Mouse (Mus musculus) ES-E14 (cell line): ENCODE measurements around the gene Oprd1. TPM values are rescaled to one million over a fixed set of nuclear protein-coding genes. Genes with fewer than 3 reads are reported as not detected.
A peak's percentile ranks its signal among the peaks of the same experiment; 100 is the strongest.

Source experiments
- DNase-seq: peaks from one replicate; pipeline ENCODE4 v3.0.0-alpha.2; 2013; ENCODE audit warnings: low read depth, low spot score
- H3K27ac ChIP-seq: 2 replicates; pipeline ENCODE4 v1.5.1; 2012; ENCODE audit warnings: low read depth, mild to moderate bottlenecking, low read length, moderate library complexity, mixed read lengths; ENCODE audit not compliant: poor library complexity, insufficient read depth, severe bottlenecking
- H3K36me3 ChIP-seq: 2 replicates; pipeline ENCODE4 v1.6.1; 2012; ENCODE audit warnings: mild to moderate bottlenecking, low read length, moderate library complexity, mixed read lengths; ENCODE audit not compliant: control insufficient read depth, poor library complexity, insufficient read depth, severe bottlenecking
- H3K4me1 ChIP-seq, 2 experiments: fragments of 150-350 bp in 1 of 2; sonication (generic) in 1 of 2; 2 replicates each; pipeline ENCODE4 v1.6.1; 2012; ENCODE audit warnings: low read length in 2 of 2, mild to moderate bottlenecking in 1 of 2, mixed read lengths in 1 of 2; ENCODE audit not compliant: control insufficient read depth in 2 of 2, insufficient read depth in 2 of 2, poor library complexity in 1 of 2
- H3K4me3 ChIP-seq, 2 experiments: fragments of 150-350 bp in 1 of 2; sonication (generic) in 1 of 2; 2 replicates each; pipeline ENCODE4 v1.5.1; 2012; ENCODE audit warnings: low read length in 2 of 2, low read depth in 1 of 2, mild to moderate bottlenecking in 1 of 2, mixed read lengths in 1 of 2; ENCODE audit not compliant: insufficient read depth in 1 of 2, poor library complexity in 1 of 2, severe bottlenecking in 1 of 2
- H3K9ac ChIP-seq: 2 replicates; pipeline ENCODE4 v1.6.1; 2012; ENCODE audit warnings: low read depth, mild to moderate bottlenecking, low read length, mixed read lengths; ENCODE audit not compliant: poor library complexity, insufficient read depth, severe bottlenecking
- H3K9me3 ChIP-seq: fragments of 150-350 bp; sonication (generic); 2 replicates; pipeline ENCODE4 v1.6.1; 2012; ENCODE audit warnings: low read depth, mild to moderate bottlenecking, low read length; ENCODE audit not compliant: control insufficient read depth, insufficient read depth
- CHD2 ChIP-seq: IDR thresholded peaks from 2 replicates; pipeline ENCODE4 v1.6.1; 2014; ENCODE audit warnings: mild to moderate bottlenecking, low read depth, low read length, inconsistent platforms
- HCFC1 ChIP-seq: IDR thresholded peaks from 2 replicates; pipeline ENCODE4 v1.6.1; 2012; ENCODE audit warnings: low read length, inconsistent platforms, borderline replicate concordance; ENCODE audit not compliant: insufficient read depth
- MAFK ChIP-seq: IDR thresholded peaks from 2 replicates; pipeline ENCODE4 v1.6.1; 2014; ENCODE audit warnings: mild to moderate bottlenecking, low read depth, low read length, inconsistent platforms; ENCODE audit not compliant: insufficient read depth
- ZC3H11A ChIP-seq: IDR thresholded peaks from 2 replicates; pipeline ENCODE4 v1.6.1; 2012; ENCODE audit warnings: low read depth, mild to moderate bottlenecking, inconsistent platforms, low read length, borderline replicate concordance
- ZNF384 ChIP-seq: IDR thresholded peaks from 2 replicates; pipeline ENCODE4 v1.6.1; 2012; ENCODE audit warnings: low read depth, low read length, inconsistent platforms
- in situ Hi-C, 2 experiments: fragments of 600-800 bp; cut with MboI; formaldehyde crosslinking; loops; one replicate each; pipeline ENCODE4 v1.15.1; 2025; ENCODE audit warnings: low sequenced_read_pairs in 2 of 2, inconsistent platforms in 1 of 2; ENCODE audit not compliant: unreplicated experiment in 2 of 2
- total RNA-seq: library from RNA; depleted of rRNA; stranded (reverse); fragments of 300-350 nt; gene quantifications from 2 replicates; pipeline ENCODE4 v1.2.3, GENCODE M21; 2012

Gene Oprd1
- total RNA-seq, 1 experiment, result 0.62 TPM

DNA sequence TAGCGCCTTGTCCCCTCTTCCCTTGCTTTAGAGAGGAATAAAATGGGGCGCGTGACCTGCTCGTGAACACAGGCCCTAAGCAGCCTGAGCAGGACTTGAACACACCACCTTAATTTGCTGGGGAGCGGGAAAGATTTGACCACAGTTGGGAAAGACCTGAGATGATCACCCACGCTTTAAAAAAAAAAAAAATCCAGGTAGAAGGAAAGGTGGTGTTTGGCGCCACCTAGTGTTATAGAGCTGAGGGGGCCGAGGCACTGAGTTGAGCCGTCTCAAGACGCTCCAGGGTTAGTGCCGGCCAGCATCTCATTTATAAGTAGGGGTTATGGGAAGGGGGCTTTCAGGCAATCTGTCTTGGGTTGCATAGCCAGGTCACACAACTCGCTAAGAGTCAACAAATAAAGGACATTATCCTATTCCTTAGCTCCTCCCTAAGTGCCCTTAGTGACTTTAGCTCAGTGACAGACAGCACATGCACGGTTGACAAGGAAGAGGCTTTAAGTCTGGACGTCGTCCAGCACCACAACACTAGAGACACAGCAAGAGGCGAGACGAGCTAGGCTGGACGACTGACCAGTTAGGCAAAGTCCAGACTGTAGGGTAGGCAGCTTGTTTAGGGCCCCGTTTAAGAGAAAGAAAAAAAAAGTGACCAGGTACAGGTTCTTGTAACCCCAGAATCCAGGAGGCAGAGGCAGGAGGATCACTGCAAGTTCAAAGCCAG lies 64.6 kb downstream of the Oprd1 start:
- H3K27ac ChIP-seq, result no peak overlapping the region
- no peak for TF ChIP-seq MAFK
- no peak for TF ChIP-seq HCFC1
- no peak for TF ChIP-seq CHD2
- TF ChIP-seq ZNF384, result peak; percentile 97
- TF ChIP-seq ZC3H11A, result peak; percentile 66; the same call in 1 of the 2 replicates
- DNase-seq, result peak; percentile 59
- peaks cover 4 to 5% of the 10 kb centered on the region in 2 experiments; a peak in 2 of 4 replicates for H3K4me1 ChIP-seq
- in situ Hi-C loops, result loop anchor here in 1 of 2 experiments (10.0 kb wide), 1 partner anchor 105 kb away; no protein-coding TSS in a partner anchor
- H3K9me3 ChIP-seq, result no peaks in the 10 kb centered on the region
- H3K36me3 ChIP-seq, result no peaks in the 10 kb centered on the region
- H3K9ac ChIP-seq, result no peak overlapping the region
- H3K4me3 ChIP-seq, result no peak overlapping the region

GRCm38 (mm10) chr4:132078296-132078714 lies 66.0 kb downstream of the Oprd1 start:
- Histone ChIP-seq H3K9me3 (no peaks in the 10 kb centered on the region), H3K27ac (no peak overlapping the region), H3K36me3 (no peaks in the 10 kb centered on the region), H3K4me3 (no peak overlapping the region), H3K4me1 (peaks cover 5 to 8% of the 10 kb centered on the region in 2 experiments; a peak in 2 of 4 replicates), H3K9ac (no peak overlapping the region)
- in situ Hi-C loops, result no loop called here
- DNase-seq, result no peak
- TF ChIP-seq ZNF384, result no peak

GRCm38 (mm10) chr4:132077445-132077844 lies 66.8 kb downstream of the Oprd1 start:
- Histone ChIP-seq H3K9ac (no peak overlapping the region), H3K27ac (no peak overlapping the region), H3K4me3 (no peak overlapping the region), H3K36me3 (peaks cover 2% of the 10 kb centered on the region; the same call in 1 of the 2 replicates), H3K9me3 (no peaks in the 10 kb centered on the region), H3K4me1 (peaks cover 5 to 8% of the 10 kb centered on the region in 2 experiments; a peak in 2 of 4 replicates)
- DNase-seq, result no peak
- in situ Hi-C loops, result no loop called here
- TF ChIP-seq ZC3H11A, result no peak
- TF ChIP-seq MAFK, result no peak
- no peak for TF ChIP-seq HCFC1
- TF ChIP-seq CHD2, result no peak
- TF ChIP-seq ZNF384, result no peak

DNA sequence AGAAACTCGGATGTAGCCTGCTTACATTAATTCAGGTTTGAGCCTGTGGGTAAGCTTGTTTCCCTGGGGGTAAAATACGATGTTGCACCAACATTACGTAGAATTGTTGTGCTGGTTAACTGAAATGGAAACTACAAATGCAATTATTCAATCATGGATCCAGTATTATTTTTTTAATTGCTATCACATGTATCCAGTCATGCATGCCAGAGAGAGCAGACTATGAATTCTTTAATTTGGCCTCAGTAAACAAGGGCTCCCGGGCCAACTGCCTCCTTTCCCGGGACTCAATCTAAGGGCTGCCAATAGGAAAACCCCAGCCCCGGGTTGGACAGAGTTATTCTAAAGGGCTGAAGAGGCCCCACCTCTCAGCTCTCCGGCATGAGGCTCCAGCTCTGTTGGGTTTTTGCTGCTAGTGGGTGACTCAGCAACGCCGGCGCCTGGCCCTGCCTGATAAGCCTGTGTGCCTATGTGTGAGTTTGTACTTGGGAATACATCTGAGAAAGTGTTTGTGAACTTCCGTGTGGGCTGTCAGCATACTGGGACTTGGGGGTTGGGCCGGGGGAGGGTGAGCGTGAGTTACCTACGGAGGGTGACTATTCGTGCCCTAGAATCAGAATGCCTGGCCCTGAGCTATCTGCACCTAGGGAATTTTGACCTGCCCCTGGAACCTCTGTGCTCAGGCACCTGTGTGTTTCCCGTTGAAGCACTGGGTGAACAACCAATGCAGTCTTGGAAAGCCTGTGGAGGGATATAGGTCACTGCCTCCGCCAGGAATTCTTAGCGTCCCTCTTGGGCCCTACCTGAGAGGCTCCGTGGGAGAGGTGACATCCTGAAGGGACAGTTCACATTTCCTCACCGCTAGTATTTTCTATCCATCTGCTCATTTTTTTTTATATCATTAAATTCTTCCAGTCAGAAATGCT lies 67.5 kb downstream of the Oprd1 start:
- Histone ChIP-seq H3K27ac (no peak overlapping the region; the same call in 1 of the 2 replicates), H3K9ac (peak overlapping the region; percentile 38; the same call in 1 of the 2 replicates), H3K36me3 (peaks cover 2% of the 10 kb centered on the region; the same call in 1 of the 2 replicates), H3K4me3 (peak overlapping the region in 1 of 2 experiments; percentile 12; a peak in 2 of 4 replicates), H3K9me3 (no peaks in the 10 kb centered on the region), H3K4me1 (peaks cover 5 to 8% of the 10 kb centered on the region in 2 experiments; a peak in 2 of 4 replicates)
- in situ Hi-C loops, result no loop called here
- DNase-seq, result no peak
- TF ChIP-seq MAFK (peak; percentile 71), CHD2 (no peak)
